Mouse (Mus musculus) erythroblast, embryonic 14.5 days (primary cell): ENCODE measurements around the gene Serpina6.

Experiments
- GATA1 ChIP-seq: IDR thresholded peaks from 2 replicates; pipeline ENCODE4 v1.6.1; 2012; ENCODE audit warnings: low read length, inconsistent platforms, mixed read lengths
- TAL1 ChIP-seq: IDR thresholded peaks from 3 replicates; pipeline ENCODE4 v1.6.1; 2012; ENCODE audit warnings: low read length, inconsistent platforms, mixed read lengths

- no peak for TF ChIP-seq GATA1
- TF ChIP-seq TAL1: no peak
These were observed 13.3 kb upstream of the Serpina6 start for GRCm38 (mm10) chr12:103670344-103670743.
